Mouse (Mus musculus) lung, embryonic 16.5 days (tissue): Measurements from ENCODE around the gene Lrrc56. TPM values are rescaled to one million over a fixed set of nuclear protein-coding genes. Genes with fewer than 3 reads are reported as not detected.
"Not testable (repeated sequence)": the region's sequence is repeated elsewhere in the genome, so short reads cannot be mapped to it uniquely, and the experiment has no call there.

Source experiments
- ATAC-seq: fragments of 200-750 bp; cut with Nextera tagmentation; 2 replicates; pipeline ENCODE4 v1.8.0; 2017; ENCODE audit warnings: low read depth, mild to moderate bottlenecking, moderate library complexity
- H3K27ac ChIP-seq: fragments of 300-500 bp; sonication (generic); 2 replicates; pipeline ENCODE4 v1.5.1; 2014; ENCODE audit warnings: mild to moderate bottlenecking, control low read depth, low read length
- H3K27me3 ChIP-seq: fragments of 300-500 bp; sonication (generic); 2 replicates; pipeline ENCODE4 v1.6.1; 2014; ENCODE audit warnings: low read depth, low read length, mixed read lengths; ENCODE audit not compliant: control insufficient read depth, insufficient read depth
- H3K36me3 ChIP-seq: fragments of 300-500 bp; sonication (generic); 2 replicates; pipeline ENCODE4 v1.6.1; 2014; ENCODE audit warnings: low read length; ENCODE audit not compliant: control insufficient read depth, insufficient read depth
- H3K4me1 ChIP-seq: fragments of 300-500 bp; sonication (generic); replicated peaks from 2 replicates; pipeline ENCODE4 v1.6.1; 2014; ENCODE audit warnings: low read length, mixed read lengths; ENCODE audit not compliant: control insufficient read depth, insufficient read depth
- H3K4me2 ChIP-seq: fragments of 300-500 bp; sonication (generic); 2 replicates; pipeline ENCODE4 v1.6.1; 2014; ENCODE audit warnings: low read depth, low read length, control low read depth
- H3K4me3 ChIP-seq: fragments of 300-500 bp; sonication (generic); 2 replicates; pipeline ENCODE4 v1.5.1; 2014; ENCODE audit warnings: mild to moderate bottlenecking, low read length, control low read depth
- H3K9ac ChIP-seq: fragments of 300-500 bp; sonication (generic); 2 replicates; pipeline ENCODE4 v1.6.1; 2014; ENCODE audit warnings: low read length, control low read depth
- H3K9me3 ChIP-seq: fragments of 300-500 bp; sonication (generic); 2 replicates; pipeline ENCODE4 v1.6.1; 2016; ENCODE audit warnings: low read length; ENCODE audit not compliant: control insufficient read depth
- WGBS: fragments of 180-500 bp; shearing (Covaris S2); extraction: QIAGEN DNeasy Blood & Tissue Kit; methylation state at CpG from one replicate; pipeline ENCODE4 v1.1.7; 2014; 5-methylcytosine and 5-hydroxymethylcytosine counted together
- microRNA counts: library from miRNA; unstranded; fragments of <30 nt; microRNA quantifications from one replicate; lab custom pipeline; 2016
- microRNA-seq: library from miRNA; unstranded; fragments of <30 nt; microRNA quantifications from one replicate; pipeline ENCODE4, GENCODE M21; 2016
- polyA plus RNA-seq: library from polyadenylated mRNA; unstranded; fragments of >200 nt; fragmentation: Nextera tagmentation; extraction: Ambion mirVana; gene quantifications from 2 replicates; pipeline ENCODE4 v1.2.1, GENCODE M21; 2015

Gene Lrrc56
- polyA plus RNA-seq, 1 experiment from 2014 or later, result 8.6 TPM

- no peak overlapping the region for H3K27ac ChIP-seq
- H3K36me3 ChIP-seq, result peaks cover 22% of the 10 kb centered on the region
- no peak for ATAC-seq
- peak overlapping the region; percentile 72 for H3K4me3 ChIP-seq
- H3K4me1 ChIP-seq, result peaks cover 11% of the 10 kb centered on the region
- 42% methylated on average over 6 of the region's 6 CpGs for WGBS
- H3K9me3 ChIP-seq, result no peaks in the 10 kb centered on the region
- H3K27me3 ChIP-seq, result no peaks in the 10 kb centered on the region
- H3K4me2 ChIP-seq, result peak overlapping the region; percentile 95
- peak overlapping the region; percentile 93 for H3K9ac ChIP-seq
These were observed 35.7 kb downstream of the Lrrc56 start for GRCm38 (mm10) chr7:141229702-141230101.

- no peak for ATAC-seq
- WGBS, result 96% methylated on average over 4 of the region's 4 CpGs
- Histone ChIP-seq H3K9ac (no peak overlapping the region), H3K36me3 (peaks cover 27% of the 10 kb centered on the region), H3K4me1 (peaks cover 11% of the 10 kb centered on the region), H3K27me3 (no peaks in the 10 kb centered on the region), H3K27ac (no peak overlapping the region), H3K4me2 (no peak overlapping the region; the same call in 1 of the 2 replicates), H3K9me3 (no peaks in the 10 kb centered on the region), H3K4me3 (no peak overlapping the region)
These were observed 36.6 kb downstream of the Lrrc56 start for GRCm38 (mm10) chr7:141230570-141230969.

GRCm38 (mm10) chr7:141231111-141231510 is 37.2 kb downstream of the Lrrc56 start:
- H3K4me2 ChIP-seq, result no peak overlapping the region
- H3K27me3 ChIP-seq, result no peaks in the 10 kb centered on the region
- H3K4me3 ChIP-seq, result no peak overlapping the region
- peaks cover 27% of the 10 kb centered on the region for H3K36me3 ChIP-seq
- no peaks in the 10 kb centered on the region for H3K9me3 ChIP-seq
- ATAC-seq, result no peak
- no peak overlapping the region for H3K9ac ChIP-seq
- H3K27ac ChIP-seq, result no peak overlapping the region
- H3K4me1 ChIP-seq, result peaks cover 11% of the 10 kb centered on the region
- WGBS, result 89% methylated on average over 3 of the region's 3 CpGs

GRCm38 (mm10) chr7:141231551-141231950 is 37.6 kb downstream of the Lrrc56 start:
- Histone ChIP-seq H3K4me3 (no peak overlapping the region), H3K9me3 (no peaks in the 10 kb centered on the region), H3K4me2 (no peak overlapping the region), H3K27ac (no peak overlapping the region), H3K36me3 (peaks cover 27% of the 10 kb centered on the region), H3K9ac (no peak overlapping the region), H3K27me3 (no peaks in the 10 kb centered on the region), H3K4me1 (peaks cover 11% of the 10 kb centered on the region)
- 90% methylated on average over 9 of the region's 10 CpGs for WGBS
- no peak for ATAC-seq

GRCm38 (mm10) chr7:141250486-141250885 is 56.5 kb downstream of the Lrrc56 start:
- not testable (repeated sequence) for H3K9me3 ChIP-seq, ATAC-seq, H3K4me2 ChIP-seq, H3K4me1 ChIP-seq, H3K27ac ChIP-seq, H3K27me3 ChIP-seq, H3K4me3 ChIP-seq, H3K9ac ChIP-seq
- peaks cover 52% of the 10 kb centered on the region for H3K36me3 ChIP-seq
- 71% methylated on average over 4 of the region's 4 CpGs for WGBS

GRCm38 (mm10) chr7:141256159-141256558 is 62.2 kb downstream of the Lrrc56 start:
- no peaks in the 10 kb centered on the region for H3K4me1 ChIP-seq
- no peak for ATAC-seq
- WGBS, result 91% methylated on average over 10 of the region's 10 CpGs
- no peaks in the 10 kb centered on the region for H3K27me3 ChIP-seq
- H3K27ac ChIP-seq, result no peak overlapping the region
- H3K4me2 ChIP-seq, result no peak overlapping the region
- H3K4me3 ChIP-seq, result no peak overlapping the region
- H3K9ac ChIP-seq, result no peak overlapping the region
- peaks cover 62% of the 10 kb centered on the region for H3K36me3 ChIP-seq
- no peaks in the 10 kb centered on the region for H3K9me3 ChIP-seq

MicroRNAs encoded within 50 kb of the gene (microRNA counts, 519-probe panel; counts per million panel counts)
- microRNA mmu-miR-210 (lab: Ali Mortazavi, UCI), result 3,550 counts per million, percentile 71 among the panel's probes with 10 or more counts

Small RNA genes within 50 kb of the gene (microRNA-seq; reads per million reads assigned to microRNA genes)
- gene Mir210, result 399 reads per million, percentile 66 among the genes with 10 or more reads in this experiment

Other genes starting within 250 kb of the Lrrc56 start
- gene Ifitm5, start 243.9 kb upstream of the Lrrc56 start, polyA plus RNA-seq, result 2.8 and 6.6 TPM in 2 replicates
- 0.67 TPM in 1 of 2 replicates, not detected in the other for gene Gm45717, start 238.2 kb upstream of the Lrrc56 start, polyA plus RNA-seq
- 949 and 984 TPM in 2 replicates for gene Ifitm2, start 238.2 kb upstream of the Lrrc56 start, polyA plus RNA-seq
- gene Ifitm1, start 226.9 kb upstream of the Lrrc56 start, polyA plus RNA-seq, result 38.8 and 49.1 TPM in 2 replicates
- gene Ifitm3, start 183.4 kb upstream of the Lrrc56 start, polyA plus RNA-seq, result 262 and 316 TPM in 2 replicates
- 1.5 and 1.8 TPM in 2 replicates for gene Ifitm6, start 176.2 kb upstream of the Lrrc56 start, polyA plus RNA-seq
- gene Gm17387, start 165.0 kb upstream of the Lrrc56 start, polyA plus RNA-seq, result not detected in 2 replicates
- 3.2 and 3.8 TPM in 2 replicates for gene B4galnt4, start 133.1 kb upstream of the Lrrc56 start, polyA plus RNA-seq
- gene Pkp3, start 115.9 kb upstream of the Lrrc56 start, polyA plus RNA-seq, result 16.6 and 18.5 TPM in 2 replicates
- 17.7 and 20.4 TPM in 2 replicates for gene Sigirr, start 93.6 kb upstream of the Lrrc56 start, polyA plus RNA-seq
- gene Ano9, start 76.4 kb upstream of the Lrrc56 start, polyA plus RNA-seq, result 6.7 and 6.9 TPM in 2 replicates
- gene Ptdss2, start 71.8 kb upstream of the Lrrc56 start, polyA plus RNA-seq, result 60.3 and 65.2 TPM in 2 replicates
- 153 and 165 TPM in 2 replicates for gene Rnh1, start 21.3 kb upstream of the Lrrc56 start, polyA plus RNA-seq
- gene Hras, start 152 bp upstream of the Lrrc56 start, polyA plus RNA-seq, result 48.5 and 48.8 TPM in 2 replicates
- 1.3 and 1.4 TPM in 2 replicates for gene Lmntd2, start 19.9 kb downstream of the Lrrc56 start, polyA plus RNA-seq
- 69.4 and 86.6 TPM in 2 replicates for gene Rassf7, start 21.7 kb downstream of the Lrrc56 start, polyA plus RNA-seq
- 72.3 and 77.2 TPM in 2 replicates for gene Phrf1, start 34.6 kb downstream of the Lrrc56 start, polyA plus RNA-seq
- 3.4 and 4.8 TPM in 2 replicates for gene Irf7, start 72.3 kb downstream of the Lrrc56 start, polyA plus RNA-seq
- gene Cdhr5, start 82.6 kb downstream of the Lrrc56 start, polyA plus RNA-seq, result 0.15 and 0.35 TPM in 2 replicates
- 2.0 and 2.6 TPM in 2 replicates for gene Sct, start 85.0 kb downstream of the Lrrc56 start, polyA plus RNA-seq
- 0.11 and 0.43 TPM in 2 replicates for gene Drd4, start 97.8 kb downstream of the Lrrc56 start, polyA plus RNA-seq
- gene Deaf1, start 133.5 kb downstream of the Lrrc56 start, polyA plus RNA-seq, result 52.7 and 53.6 TPM in 2 replicates
- gene Tmem80, start 133.6 kb downstream of the Lrrc56 start, polyA plus RNA-seq, result 45.1 and 50.2 TPM in 2 replicates
- gene Eps8l2, start 144.7 kb downstream of the Lrrc56 start, polyA plus RNA-seq, result 37.4 and 42.6 TPM in 2 replicates
- gene Taldo1, start 198.0 kb downstream of the Lrrc56 start, polyA plus RNA-seq, result 279 and 283 TPM in 2 replicates
- gene Gatd1, start 220.0 kb downstream of the Lrrc56 start, polyA plus RNA-seq, result 54.0 and 57.0 TPM in 2 replicates
- 0.79 TPM in 2 replicates for gene Cend1, start 235.3 kb downstream of the Lrrc56 start, polyA plus RNA-seq
- 21.7 and 24.5 TPM in 2 replicates for gene Slc25a22, start 243.7 kb downstream of the Lrrc56 start, polyA plus RNA-seq
- 14.4 and 15.4 TPM in 2 replicates for gene Pidd1, start 249.9 kb downstream of the Lrrc56 start, polyA plus RNA-seq